Mouse (Mus musculus) skeletal muscle tissue, adult 2 months (tissue): ENCODE measurements around the gene Gramd1a.

Experiments
- DNase-seq: peaks from one replicate; pipeline ENCODE4 v3.0.0-alpha.2; 2012; ENCODE audit warnings: low read depth, low spot score

Gramd1a gene

DNA sequence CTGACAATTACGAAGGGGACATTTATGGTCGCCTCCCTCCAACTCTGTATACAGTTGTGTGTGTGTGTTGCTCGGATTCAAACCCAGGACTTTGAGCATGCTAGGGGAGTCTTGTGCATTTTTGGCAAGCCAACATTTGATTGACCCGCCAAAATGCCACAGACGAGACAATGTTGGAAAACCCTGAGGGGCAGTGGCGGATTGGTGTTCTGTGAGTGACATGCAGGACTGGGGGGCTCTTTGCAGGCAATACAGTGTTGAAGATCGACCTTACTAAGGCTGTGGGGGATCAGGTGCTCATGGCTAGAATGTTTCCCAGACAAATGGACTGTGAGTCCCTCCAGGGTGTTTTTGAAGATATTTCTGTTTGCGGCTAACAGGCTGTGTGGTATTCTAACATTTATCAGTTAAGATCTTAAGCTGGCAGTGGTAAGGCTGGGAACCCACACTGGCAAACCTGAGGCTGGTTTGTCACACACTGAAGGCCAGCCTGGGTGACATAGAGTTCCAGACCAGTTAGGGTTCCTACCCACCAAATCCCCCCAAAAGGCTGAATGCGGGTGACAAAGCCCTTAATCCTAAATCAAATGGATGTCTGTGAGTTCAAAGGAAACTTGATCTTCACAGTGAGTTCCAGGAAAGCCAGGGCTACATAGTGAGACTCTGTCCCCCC lies 58.7 kb downstream of the Gramd1a start:
- DNase-seq = no peak

DNA sequence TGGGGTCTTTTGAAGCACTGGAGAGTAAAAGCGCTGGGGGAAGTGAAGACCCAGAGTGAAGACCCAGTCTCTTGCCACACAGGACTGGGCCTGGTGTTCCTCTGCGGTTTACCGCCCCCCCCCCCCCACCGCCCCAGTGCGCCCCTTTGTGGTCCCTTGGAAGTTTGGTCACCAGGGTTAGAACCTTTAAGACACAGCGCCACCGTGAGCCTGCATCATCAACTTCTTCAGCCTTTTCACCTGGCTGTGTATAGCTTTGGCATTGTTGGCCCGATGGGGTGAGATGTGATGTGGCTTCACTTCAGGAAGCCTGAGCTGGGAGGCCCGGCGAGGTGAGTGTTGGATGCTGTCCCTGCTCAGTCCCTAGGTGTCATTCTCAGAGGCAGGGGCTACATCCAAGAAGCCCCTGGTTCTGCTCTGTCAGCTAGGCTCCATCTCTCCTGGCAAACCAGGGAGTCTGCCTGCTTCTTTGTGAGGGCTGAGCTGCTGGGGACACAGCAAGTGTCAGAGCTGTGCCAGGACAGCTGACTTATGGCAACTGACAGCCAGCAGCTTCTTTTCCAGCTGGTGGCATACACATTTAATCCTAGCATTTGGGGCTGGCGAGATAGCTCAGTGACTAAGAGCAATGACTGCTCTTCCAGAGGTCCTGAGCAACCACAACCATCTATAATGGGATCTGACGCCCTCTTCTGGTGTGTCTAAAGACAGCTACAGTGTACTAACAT lies 60.8 kb downstream of the Gramd1a start:
- DNase-seq = peak; percentile 60

DNA sequence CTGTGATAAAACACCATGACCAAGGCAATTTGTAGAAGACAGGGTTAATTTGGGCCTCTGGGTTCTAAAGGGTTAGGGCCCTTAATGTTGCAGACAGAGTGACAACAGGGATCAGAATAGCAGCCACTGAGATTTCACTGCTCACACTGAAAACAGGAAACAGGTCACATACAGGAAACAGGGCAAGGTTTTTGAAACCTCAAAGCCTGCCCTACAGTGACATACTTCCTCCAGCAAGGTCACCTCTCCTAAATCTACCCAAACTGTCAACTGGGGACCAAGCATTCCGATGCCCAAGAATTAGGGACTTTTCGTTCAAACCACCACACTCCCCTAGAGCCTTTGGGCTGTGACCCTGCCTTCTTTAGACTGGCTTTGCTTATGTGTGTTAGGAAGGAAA lies 66.0 kb downstream of the Gramd1a start:
- no peak for DNase-seq

DNA sequence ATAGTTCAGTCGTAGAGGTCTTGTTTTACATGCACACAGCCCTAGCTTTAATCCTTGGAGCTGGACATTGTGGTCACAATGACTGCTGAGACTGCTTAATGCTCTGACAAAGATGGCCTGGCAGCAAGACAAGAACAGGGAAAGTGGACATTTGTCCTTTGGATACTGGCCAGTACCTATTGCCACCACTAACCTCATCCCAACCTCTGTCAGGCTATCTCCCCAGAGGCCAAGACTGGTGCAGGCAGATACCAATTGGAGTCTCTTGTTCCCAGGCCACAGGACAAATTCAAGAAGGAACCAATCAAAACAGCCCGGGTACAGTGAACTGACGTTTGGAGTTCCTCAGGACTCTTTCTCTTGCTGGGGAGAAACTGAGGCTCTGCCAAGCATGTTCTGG lies 67.5 kb downstream of the Gramd1a start:
- DNase-seq = no peak

DNA sequence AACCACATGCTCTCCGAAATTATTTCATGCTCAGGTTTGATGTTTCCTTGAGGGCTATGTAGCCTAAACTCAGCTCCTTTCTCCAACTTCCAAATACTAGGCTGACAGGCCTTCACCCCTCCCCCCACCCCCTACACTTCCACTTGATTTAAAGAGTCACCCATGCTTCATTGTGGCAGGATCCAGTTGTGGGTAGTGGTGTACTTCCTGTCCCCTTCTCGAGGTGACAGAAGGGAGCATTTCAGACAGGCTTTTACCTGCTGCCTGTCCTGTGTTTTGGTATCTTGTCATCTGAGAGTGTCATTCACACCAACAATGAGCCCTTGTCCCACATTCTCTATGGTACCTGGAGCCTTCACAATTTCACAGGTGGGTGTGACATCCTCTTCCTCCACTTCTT lies 68.4 kb downstream of the Gramd1a start:
- DNase-seq = no peak

DNA sequence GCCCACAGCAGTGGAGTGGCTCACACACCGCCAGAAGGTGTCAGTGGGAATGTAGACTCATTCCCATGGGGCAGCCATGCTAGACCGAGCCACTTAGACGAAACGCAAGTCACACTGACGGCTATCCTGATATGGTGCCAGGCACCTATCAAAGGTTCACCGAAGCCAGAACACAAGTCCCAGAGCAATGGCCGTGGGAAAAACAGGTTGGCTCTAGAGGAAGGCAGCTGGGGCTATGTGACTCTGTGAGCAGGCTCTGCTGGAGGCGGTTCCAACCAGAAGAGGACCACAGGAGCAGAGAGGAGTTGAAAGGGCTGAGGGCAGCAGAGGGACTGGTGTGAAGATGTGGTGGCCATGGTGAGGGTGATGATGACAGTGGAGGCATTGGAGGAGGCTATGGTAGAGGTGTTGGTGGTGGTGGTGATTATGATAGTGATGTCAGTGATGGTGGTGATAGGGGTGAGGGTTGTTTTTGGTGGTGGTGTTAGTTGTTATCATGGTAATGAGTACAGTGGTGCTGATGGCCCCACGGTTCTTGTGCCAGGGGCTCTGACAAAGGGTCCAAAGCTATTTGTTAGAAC lies 69.4 kb downstream of the Gramd1a start:
- DNase-seq = no peak

DNA sequence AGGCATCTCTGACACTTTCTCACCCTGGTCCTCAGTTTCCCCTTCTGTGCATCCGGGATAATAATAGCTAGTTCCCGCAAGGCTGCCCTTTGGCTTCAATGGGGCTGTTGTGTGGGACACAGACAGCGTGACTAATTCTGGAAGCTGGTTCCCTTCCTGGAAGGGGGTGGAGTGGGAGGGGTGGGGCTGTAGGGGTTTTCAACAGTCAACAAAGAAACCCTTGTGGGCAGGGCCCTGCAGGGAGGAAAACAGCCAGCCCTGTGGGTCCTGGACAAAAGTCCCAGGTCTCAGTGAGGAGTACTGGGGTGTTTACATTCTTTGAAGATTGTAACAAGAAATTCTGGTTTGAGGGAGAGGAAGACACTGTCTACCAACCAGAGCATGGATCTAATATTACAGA lies 70.5 kb downstream of the Gramd1a start:
- DNase-seq = peak; percentile 65

DNA sequence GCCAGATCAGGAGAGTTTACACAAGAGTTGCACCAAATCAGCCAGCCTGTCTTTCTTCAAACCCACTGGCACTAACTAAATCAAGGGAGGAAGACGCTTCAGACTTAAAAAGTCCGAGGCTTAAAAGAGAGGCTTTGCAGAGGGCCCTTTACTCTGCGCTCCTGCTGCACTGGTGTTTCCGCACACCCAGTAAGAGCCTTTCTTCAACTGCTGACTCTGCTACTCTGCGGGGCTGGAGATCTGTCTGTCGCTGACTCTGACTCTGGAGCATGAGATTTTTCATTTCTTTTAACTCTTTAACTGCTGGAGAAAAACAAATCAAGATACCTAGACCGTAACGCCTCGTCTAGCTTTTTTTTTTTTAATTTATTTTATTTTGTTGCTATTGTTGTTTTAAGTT lies 71.6 kb downstream of the Gramd1a start:
- no peak for DNase-seq

DNA sequence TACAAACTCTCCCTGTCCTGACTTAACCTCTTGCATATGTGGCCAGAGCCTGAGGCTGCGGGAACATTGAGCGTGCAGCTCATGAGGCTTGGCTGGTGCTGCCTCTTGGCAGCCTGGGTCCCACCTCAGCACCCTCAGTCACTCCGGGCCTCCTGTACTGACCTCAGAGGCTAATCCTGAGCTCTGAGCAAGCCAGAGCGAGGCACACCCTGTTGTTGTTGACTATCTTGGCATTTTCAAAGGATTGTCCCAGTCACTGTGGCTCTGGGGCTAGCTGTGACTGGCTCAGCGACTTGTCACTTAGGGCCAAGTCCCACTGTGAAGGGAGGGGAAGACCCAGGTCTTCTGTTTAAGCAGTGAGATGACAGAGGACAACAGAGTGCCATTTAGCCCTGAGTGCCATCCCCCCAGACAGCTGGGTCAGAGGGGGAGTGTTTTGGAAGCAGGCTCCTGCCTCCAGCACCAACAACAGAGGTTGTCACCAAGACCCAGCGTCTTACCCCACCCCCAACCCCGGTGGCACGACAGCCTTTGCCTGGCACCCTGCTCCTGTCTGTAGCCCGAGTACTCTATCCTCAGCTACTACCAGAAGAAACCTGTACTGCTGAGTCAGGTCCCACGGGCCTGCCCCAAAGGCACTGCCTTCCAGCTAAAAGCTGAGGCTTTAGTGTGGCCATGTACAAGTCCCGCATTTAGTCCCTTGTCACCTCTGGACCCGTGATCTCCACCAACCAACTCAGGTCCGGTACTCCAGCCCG lies 72.7 kb downstream of the Gramd1a start:
- DNase-seq = peak; percentile 97

DNA sequence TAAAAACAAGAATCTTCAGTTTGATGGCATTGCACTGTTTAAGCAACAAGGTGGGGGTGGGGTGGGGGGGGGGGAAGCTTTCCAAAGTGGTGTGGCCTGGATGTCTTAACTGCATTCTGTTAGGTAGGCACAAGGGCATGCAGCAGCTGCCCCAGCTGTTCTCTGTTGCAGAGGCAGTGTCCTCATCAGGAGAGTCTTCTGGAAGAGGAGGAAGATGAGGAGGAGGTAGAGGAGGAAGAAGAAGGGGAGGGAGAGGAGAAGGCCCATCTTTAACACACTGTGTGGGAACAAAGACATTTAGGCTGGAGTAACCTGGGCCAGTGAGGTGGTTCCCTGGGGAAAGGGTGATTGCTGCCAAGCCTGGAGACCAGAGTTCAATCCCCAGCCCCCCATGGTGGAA lies 73.6 kb downstream of the Gramd1a start:
- no peak for DNase-seq

DNA sequence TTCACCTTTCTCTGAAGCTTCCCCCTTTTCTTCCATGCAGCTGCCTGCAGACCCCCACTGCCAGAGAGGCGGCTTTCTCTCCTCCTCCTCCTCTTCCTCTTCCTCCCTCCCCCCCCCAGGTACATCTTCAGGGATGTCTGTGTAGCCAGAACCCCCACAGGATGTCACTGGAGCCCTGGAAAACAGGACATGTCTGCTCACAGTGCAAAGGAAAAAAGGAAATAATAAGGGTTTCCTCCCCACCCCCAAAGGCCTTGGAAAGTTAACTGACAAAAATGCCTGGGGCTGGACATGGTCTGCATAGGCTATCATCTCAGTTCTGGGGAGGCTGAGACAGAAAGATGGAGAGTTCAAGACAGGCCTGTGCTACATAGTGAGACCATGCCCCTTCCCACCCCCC lies 74.6 kb downstream of the Gramd1a start:
- no peak for DNase-seq

DNA sequence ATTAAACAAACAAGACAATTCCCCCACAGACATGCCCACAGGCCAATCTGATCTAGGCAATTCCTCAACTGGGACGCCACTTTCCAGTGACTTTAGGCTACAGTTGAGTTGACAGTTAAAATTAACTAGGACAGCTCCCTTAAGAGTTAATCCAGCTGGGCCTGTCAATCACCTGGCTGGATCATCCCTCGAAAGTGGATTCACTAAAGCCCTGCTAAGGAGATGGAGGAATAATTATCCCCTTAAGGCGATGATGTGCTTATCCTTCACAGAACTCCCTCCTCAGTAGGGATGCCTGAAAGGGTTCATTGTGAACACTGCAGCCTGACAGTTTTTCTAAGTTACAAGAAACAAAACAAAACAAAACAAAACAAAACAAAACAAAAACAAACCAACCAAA lies 75.1 kb downstream of the Gramd1a start:
- no peak for DNase-seq
